Mouse (Mus musculus) liver, postnatal 0 days (tissue): ENCODE data around the gene Kiss1r.

Experiments
- CTCF ChIP-seq: sonication (generic); IDR thresholded peaks from 2 replicates; pipeline ENCODE4 v1.5.1; 2016; ENCODE audit warnings: antibody characterized with exemption, low read depth
- EP300 ChIP-seq: IDR thresholded peaks from 2 replicates; pipeline ENCODE4 v1.6.1; 2016; ENCODE audit warnings: antibody characterized with exemption, low read depth, mild to moderate bottlenecking

DNA sequence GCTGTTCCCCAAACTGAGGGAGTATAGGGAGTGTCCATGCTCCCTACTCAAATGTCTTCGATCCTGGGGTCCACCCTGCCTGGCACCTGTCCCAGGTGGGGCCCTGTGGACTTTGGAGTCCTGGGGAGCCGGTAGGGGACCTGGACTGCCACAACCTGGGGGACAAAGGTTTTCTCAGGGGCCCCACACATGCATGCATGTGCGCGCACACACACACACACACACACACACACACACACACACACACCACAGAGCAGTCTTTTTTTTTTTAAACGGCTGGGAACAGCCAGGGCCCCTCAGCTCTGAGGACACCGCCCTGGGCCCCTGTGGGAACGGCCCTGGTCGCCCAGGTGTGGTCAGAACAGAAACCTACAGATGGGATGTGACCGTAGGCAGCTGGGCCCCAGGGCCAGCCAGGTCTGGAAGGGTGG lies 26.7 kb downstream of the Kiss1r start:
- TF ChIP-seq CTCF, result no peak
- TF ChIP-seq EP300, result no peak
